Mouse (Mus musculus) adrenal gland (tissue): ENCODE data around the gene Cpsf2.

Experiments used
- intact Hi-C: fragments of 180-260 bp; cut with DNase I; formaldehyde crosslinking; loops from one replicate; pipeline ENCODE4 v1.15.1; 2025

Gene Cpsf2

GRCm38 (mm10) chr12:101979213-101979750 is 3.5 kb downstream of the Cpsf2 start:
- intact Hi-C loops = no loop called here

- intact Hi-C loops = loop anchor here (10.0 kb wide), 1 partner anchor 485 kb away; the partner anchor contains the start of gene Golga5
Measured at GRCm38 (mm10) chr12:101980266-101980665, 4.5 kb downstream of the Cpsf2 start.

GRCm38 (mm10) chr12:101981559-101981958 is 5.8 kb downstream of the Cpsf2 start:
- intact Hi-C loops = loop anchor here (10.0 kb wide), 1 partner anchor 483 kb away; the partner anchor contains the start of gene Golga5

- intact Hi-C loops = loop anchor here (10.0 kb wide), 1 partner anchor 482 kb away; the partner anchor contains the start of gene Golga5
Measured at GRCm38 (mm10) chr12:101982977-101983376, 7.2 kb downstream of the Cpsf2 start.

GRCm38 (mm10) chr12:101985110-101985509 is 9.3 kb downstream of the Cpsf2 start:
- intact Hi-C loops = loop anchor here (5.0 to 10.0 kb wide), 2 partner anchors 197 to 480 kb away; partner anchors contain the start of gene Golga5

- intact Hi-C loops = loop anchor here (5.0 to 10.0 kb wide), 2 partner anchors 195 to 477 kb away; partner anchors contain the start of gene Golga5
Measured at GRCm38 (mm10) chr12:101987659-101988058, 11.9 kb downstream of the Cpsf2 start.

- intact Hi-C loops = loop anchor here (5.0 kb wide), 1 partner anchor 387 kb away; no protein-coding TSS in a partner anchor
Measured at GRCm38 (mm10) chr12:101994576-101995467, 19.0 kb downstream of the Cpsf2 start.

GRCm38 (mm10) chr12:101998929-101999328 is 23.1 kb downstream of the Cpsf2 start:
- intact Hi-C loops = loop anchor here (5.0 kb wide), 1 partner anchor 383 kb away; no protein-coding TSS in a partner anchor

- intact Hi-C loops = no loop called here
Measured at GRCm38 (mm10) chr12:102000785-102001184, 25.0 kb downstream of the Cpsf2 start.

- intact Hi-C loops = no loop called here
Measured at GRCm38 (mm10) chr12:102008111-102008977, 32.6 kb downstream of the Cpsf2 start.

- intact Hi-C loops = no loop called here
Measured at GRCm38 (mm10) chr12:102009551-102009950, 33.8 kb downstream of the Cpsf2 start.

GRCm38 (mm10) chr12:102014411-102014810 is 38.6 kb downstream of the Cpsf2 start:
- intact Hi-C loops = no loop called here

- intact Hi-C loops = no loop called here
Measured at GRCm38 (mm10) chr12:102015127-102015526, 39.3 kb downstream of the Cpsf2 start.

GRCm38 (mm10) chr12:102021923-102022322 is 46.1 kb downstream of the Cpsf2 start:
- intact Hi-C loops = no loop called here

- intact Hi-C loops = no loop called here
Measured at GRCm38 (mm10) chr12:102029184-102029583, 53.4 kb downstream of the Cpsf2 start.

GRCm38 (mm10) chr12:102029892-102030446 is 54.2 kb downstream of the Cpsf2 start:
- intact Hi-C loops = no loop called here

- intact Hi-C loops = no loop called here
Measured at GRCm38 (mm10) chr12:102034934-102035333, 59.1 kb downstream of the Cpsf2 start.

GRCm38 (mm10) chr12:102039861-102040260 is 64.1 kb downstream of the Cpsf2 start:
- intact Hi-C loops = no loop called here

- intact Hi-C loops = no loop called here
Measured at GRCm38 (mm10) chr12:102041699-102042098, 65.9 kb downstream of the Cpsf2 start.

GRCm38 (mm10) chr12:102042247-102042646 is 66.5 kb downstream of the Cpsf2 start:
- intact Hi-C loops = no loop called here

- intact Hi-C loops = no loop called here
Measured at GRCm38 (mm10) chr12:102043840-102044239, 68.1 kb downstream of the Cpsf2 start.
